In genomic region chr13:112465585-112465984, GRCm38 (mm10) we compare ENCODE assay signal across 10 mouse cellular contexts. TPM values are rescaled to one million over a fixed set of nuclear protein-coding genes. Genes with fewer than 3 reads are reported as not detected.
DNase-seq lines count a peak whose midpoint lies in the region; ATAC-seq and TF ChIP-seq lines count a peak whose summit lies in the region.
"Had no signal": no experiment of that assay in that cellular context is flagged by ENCODE, and none has a peak within 500 bp of the region (broad histone marks: within the 10 kb centered on the region; RNA-seq: fewer than 3 reads in every experiment).

No protein-coding gene starts in this region.

- H3K36me3 ChIP-seq in forebrain, embryonic 10.5 days (replicated peaks) = no peaks in the 10 kb centered on the region; the same call in 1 of the 2 replicates
- H3K36me3 ChIP-seq in forebrain, embryonic 12.5 days (replicated peaks) = no peaks in the 10 kb centered on the region
- H3K36me3 ChIP-seq in lung, embryonic 16.5 days (ENCODE audit: control insufficient read depth, insufficient read depth, low read length) = no peaks in the 10 kb centered on the region
- H3K36me3 ChIP-seq in intestine, postnatal 0 days (ENCODE audit: control insufficient read depth, insufficient read depth) = no peaks in the 10 kb centered on the region
- no peaks in the 10 kb centered on the region for H3K36me3 ChIP-seq in forebrain, embryonic 11.5 days (ENCODE audit: control insufficient read depth, insufficient read depth, low read length)
- H3K36me3 ChIP-seq: forebrain, embryonic 15.5 days had no signal

- no peak for TF ChIP-seq POLR2A in olfactory bulb, adult 2 months (IDR thresholded peaks at IDR 0.05; ENCODE audit: insufficient read depth, low read depth, low read length)

- H3K9me3 ChIP-seq in forebrain, embryonic 10.5 days = no peaks in the 10 kb centered on the region
- H3K9me3 ChIP-seq in forebrain, embryonic 12.5 days = no peaks in the 10 kb centered on the region
- no peaks in the 10 kb centered on the region for H3K9me3 ChIP-seq in lung, embryonic 16.5 days (ENCODE audit: control insufficient read depth, low read length)
- no peaks in the 10 kb centered on the region for H3K9me3 ChIP-seq in intestine, postnatal 0 days (ENCODE audit: control insufficient read depth)
- H3K9me3 ChIP-seq in forebrain, embryonic 11.5 days (ENCODE audit: control insufficient read depth, low read length) = no peaks in the 10 kb centered on the region
- H3K9me3 ChIP-seq: forebrain, embryonic 15.5 days had no signal

- WGBS in forebrain, embryonic 10.5 days = 79% methylated on average over 2 of the region's 2 CpGs
- WGBS in forebrain, embryonic 12.5 days = 70% methylated on average over 2 of the region's 2 CpGs
- 20% methylated on average over 2 of the region's 2 CpGs for whole genome bisulfite sequencing in lung, embryonic 16.5 days
- 38% methylated on average over 2 of the region's 2 CpGs for WGBS in intestine, postnatal 0 days
- WGBS in olfactory bulb, adult 2 months = 76% methylated on average over 2 of the region's 2 CpGs
- WGBS in forebrain, embryonic 11.5 days = 74% methylated on average over 2 of the region's 2 CpGs

- ATAC-seq in forebrain, embryonic 12.5 days (ENCODE audit: low FRiP score) = no peak
- ATAC-seq in lung, embryonic 16.5 days (ENCODE audit: low read depth) = no peak
- no peak for ATAC-seq in intestine, postnatal 0 days
- ATAC-seq in forebrain, embryonic 11.5 days (replicated peaks; ENCODE audit: low FRiP score) = no peak
- ATAC-seq: forebrain, embryonic 15.5 days had no signal

- H3K4me2 ChIP-seq in forebrain, embryonic 12.5 days = no peak overlapping the region
- peak overlapping the region; percentile 42 for H3K4me2 ChIP-seq in lung, embryonic 16.5 days (ENCODE audit: low read depth, low read length)
- peak overlapping the region; percentile 89 for H3K4me2 ChIP-seq in intestine, postnatal 0 days (replicated peaks; ENCODE audit: low read depth)
- H3K4me2 ChIP-seq in forebrain, embryonic 11.5 days (ENCODE audit: low read depth, low read length, severe bottlenecking) = no peak overlapping the region

- no peak for DNase-seq in forebrain, embryonic 10.5 days (ENCODE audit: extremely low spot score, low spot score)
- no peak for DNase-seq in lung, postnatal 36 days
- no peak for DNase-seq in urinary bladder, postnatal 36 days (ENCODE audit: low spot score in 2 of 2)
- no peak for DNase-seq in forebrain, embryonic 11.5 days (ENCODE audit: low spot score)
- DNase-seq: spleen, adult 18-20 months had no signal

- no peak overlapping the region for H3K27ac ChIP-seq in forebrain, embryonic 10.5 days
- no peak overlapping the region for H3K27ac ChIP-seq in forebrain, embryonic 12.5 days
- no peak overlapping the region for H3K27ac ChIP-seq in lung, embryonic 16.5 days (ENCODE audit: low read length)
- H3K27ac ChIP-seq in intestine, postnatal 0 days (ENCODE audit: low read depth, low read length) = no peak overlapping the region
- H3K27ac ChIP-seq in olfactory bulb, adult 2 months (ENCODE audit: insufficient read depth, low read depth, low read length) = no peak overlapping the region
- H3K27ac ChIP-seq in forebrain, embryonic 11.5 days (ENCODE audit: low read depth, low read length) = no peak overlapping the region
- H3K27ac ChIP-seq: forebrain, embryonic 15.5 days had no signal

- H3K4me1 ChIP-seq in forebrain, embryonic 10.5 days = peaks cover 30% of the 10 kb centered on the region
- H3K4me1 ChIP-seq in forebrain, embryonic 12.5 days = peaks cover 12% of the 10 kb centered on the region
- peaks cover 24% of the 10 kb centered on the region for H3K4me1 ChIP-seq in lung, embryonic 16.5 days (replicated peaks; ENCODE audit: control insufficient read depth, insufficient read depth, low read length)
- H3K4me1 ChIP-seq in intestine, postnatal 0 days (replicated peaks; ENCODE audit: control insufficient read depth, insufficient read depth, low read length) = no peaks in the 10 kb centered on the region
- H3K4me1 ChIP-seq in olfactory bulb, adult 2 months (ENCODE audit: control insufficient read depth, insufficient read depth, low read length) = peaks cover 4% of the 10 kb centered on the region; the same call in 1 of the 2 replicates
- H3K4me1 ChIP-seq in forebrain, embryonic 11.5 days (replicated peaks; ENCODE audit: control insufficient read depth, insufficient read depth, low read length) = no peaks in the 10 kb centered on the region

- H3K27me3 ChIP-seq in forebrain, embryonic 10.5 days (ENCODE audit: poor library complexity, severe bottlenecking) = peaks cover 10% of the 10 kb centered on the region; the same call in 1 of the 2 replicates
- H3K27me3 ChIP-seq in forebrain, embryonic 12.5 days = no peaks in the 10 kb centered on the region
- H3K27me3 ChIP-seq in lung, embryonic 16.5 days (ENCODE audit: control insufficient read depth, insufficient read depth, low read depth, low read length) = no peaks in the 10 kb centered on the region
- no peaks in the 10 kb centered on the region for H3K27me3 ChIP-seq in intestine, postnatal 0 days (replicated peaks; ENCODE audit: control insufficient read depth, insufficient read depth, low read length)
- H3K27me3 ChIP-seq in forebrain, embryonic 11.5 days (ENCODE audit: control insufficient read depth, insufficient read depth, low read length) = no peaks in the 10 kb centered on the region
- H3K27me3 ChIP-seq: forebrain, embryonic 15.5 days had no signal

- peak overlapping the region; percentile 95; the same call in 1 of the 2 replicates for H3K4me3 ChIP-seq in forebrain, embryonic 10.5 days
- no peak overlapping the region for H3K4me3 ChIP-seq in forebrain, embryonic 12.5 days (replicated peaks)
- peak overlapping the region; percentile 21 for H3K4me3 ChIP-seq in lung, embryonic 16.5 days (ENCODE audit: low read length)
- H3K4me3 ChIP-seq in intestine, postnatal 0 days (ENCODE audit: low read depth, low read length) = peak overlapping the region; percentile 76
- H3K4me3 ChIP-seq in olfactory bulb, adult 2 months (ENCODE audit: insufficient read depth, low read depth, low read length) = 0 out of 2 replicates have a peak overlapping the region, but pooled peaks have one; percentile 14
- H3K4me3 ChIP-seq in forebrain, embryonic 11.5 days (ENCODE audit: low read depth, low read length) = no peak overlapping the region

- no peak for TF ChIP-seq CTCF in intestine, postnatal 0 days (IDR thresholded peaks at IDR 0.05; ENCODE audit: low read depth)
- no peak for TF ChIP-seq CTCF in olfactory bulb, adult 2 months (IDR thresholded peaks at IDR 0.05; ENCODE audit: insufficient read depth, low read depth, low read length)

- no peak overlapping the region for H3K9ac ChIP-seq in forebrain, embryonic 12.5 days
- H3K9ac ChIP-seq in lung, embryonic 16.5 days (ENCODE audit: low read length) = peak overlapping the region; percentile 38; the same call in 1 of the 2 replicates
- 0 out of 2 replicates have a peak overlapping the region, but pooled peaks have one; percentile 3 for H3K9ac ChIP-seq in intestine, postnatal 0 days (ENCODE audit: low read depth, low read length)
- H3K9ac ChIP-seq in forebrain, embryonic 11.5 days (ENCODE audit: low read length) = no peak overlapping the region
- H3K9ac ChIP-seq: forebrain, embryonic 15.5 days had no signal

RNA-seq across cellular contexts. Expression of gene Il6st, which starts 1.7 kb away (rescaled TPM):
- polyA plus RNA-seq in forebrain, embryonic 10.5 days (2016; fragmentation: Nextera tagmentation; extraction: Ambion mirVana) = 20.1 and 20.4 TPM in 2 replicates
- 30.4 and 31.6 TPM in 2 replicates for polyA plus RNA-seq in forebrain, embryonic 12.5 days (2016; fragmentation: Nextera tagmentation; extraction: Ambion mirVana)
- 38.3 and 47.4 TPM in 2 replicates for polyA plus RNA-seq in lung, embryonic 16.5 days (2015; fragmentation: Nextera tagmentation; extraction: Ambion mirVana)
- 19.6 and 20.5 TPM in 2 replicates for polyA plus RNA-seq in intestine, postnatal 0 days (2015; fragmentation: Nextera tagmentation; extraction: Ambion mirVana)
- 95.1 TPM in 1 of 2 replicates, not detected in the other for polyA plus RNA-seq in olfactory bulb, adult 2 months (2012; ENCODE audit: insufficient read depth, insufficient read length, low replicate concordance, missing spikeins)
- polyA plus RNA-seq in forebrain, embryonic 11.5 days (2014; fragmentation: Nextera tagmentation; extraction: Ambion mirVana) = 28.6 and 32.0 TPM in 2 replicates

Comparison
In these comparisons a context has a peak if more than half of its experiments do, and no peak if none do; other contexts are left out.
1. H3K4me3 ChIP-seq: peak in forebrain, embryonic 10.5 days (single experiment), lung, embryonic 16.5 days (single experiment), intestine, postnatal 0 days (single experiment) and olfactory bulb, adult 2 months (single experiment); none in forebrain, embryonic 12.5 days (single experiment) and forebrain, embryonic 11.5 days (single experiment).
2. H3K4me2 ChIP-seq: peak in lung, embryonic 16.5 days (single experiment) and intestine, postnatal 0 days (single experiment); none in forebrain, embryonic 12.5 days (single experiment) and forebrain, embryonic 11.5 days (single experiment).
3. H3K9ac ChIP-seq: peak in lung, embryonic 16.5 days (single experiment) and intestine, postnatal 0 days (single experiment); none in forebrain, embryonic 12.5 days (single experiment) and forebrain, embryonic 11.5 days (single experiment).